Mouse (Mus musculus): ENCODE results near the gene Pde4d.
A peak's percentile ranks its signal among the peaks of the same experiment; 100 is the strongest.

Pde4d gene

DNA sequence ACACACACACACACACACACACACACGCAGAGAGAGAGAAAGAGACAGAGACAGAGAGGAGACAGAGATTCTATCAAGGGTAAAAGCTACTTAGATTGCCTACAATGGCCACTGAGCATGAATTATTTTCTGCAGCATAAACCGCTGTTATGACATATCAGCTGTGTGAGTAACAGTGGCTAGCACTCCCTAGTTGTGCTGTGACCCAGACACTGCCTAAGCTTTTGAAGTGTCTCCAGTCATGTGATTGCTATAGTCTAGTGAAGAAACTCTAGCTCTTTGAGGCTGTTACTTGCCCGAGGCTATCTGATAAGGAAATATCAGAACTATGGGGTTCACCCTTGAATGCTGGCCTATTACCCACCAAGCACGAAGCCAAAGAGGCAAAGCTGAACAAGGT is 1058.7 kb downstream of the Pde4d start:
- DNase-seq (ENCODE audit: low spot score): no peak

DNA sequence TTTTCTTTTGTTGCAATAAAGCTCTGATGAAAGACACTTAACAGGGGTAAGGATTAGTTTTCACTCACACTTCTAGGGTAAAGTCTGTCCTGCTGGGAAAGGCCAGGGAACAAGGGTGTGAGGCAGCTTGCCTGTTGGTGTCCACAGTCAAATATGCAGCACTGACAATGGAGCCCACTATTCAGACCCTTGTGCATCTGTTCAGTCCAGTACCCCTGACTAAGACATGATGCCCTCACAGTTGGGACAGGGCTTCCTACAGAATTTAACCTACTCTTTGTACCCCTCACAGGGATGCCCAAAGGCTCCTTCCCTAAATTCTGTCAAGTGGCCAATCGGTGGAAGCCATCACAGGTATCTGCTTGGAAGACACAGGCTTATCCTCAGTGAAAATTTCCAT is 1068.4 kb downstream of the Pde4d start:
- DNase-seq (ENCODE audit: low spot score): no peak

DNA sequence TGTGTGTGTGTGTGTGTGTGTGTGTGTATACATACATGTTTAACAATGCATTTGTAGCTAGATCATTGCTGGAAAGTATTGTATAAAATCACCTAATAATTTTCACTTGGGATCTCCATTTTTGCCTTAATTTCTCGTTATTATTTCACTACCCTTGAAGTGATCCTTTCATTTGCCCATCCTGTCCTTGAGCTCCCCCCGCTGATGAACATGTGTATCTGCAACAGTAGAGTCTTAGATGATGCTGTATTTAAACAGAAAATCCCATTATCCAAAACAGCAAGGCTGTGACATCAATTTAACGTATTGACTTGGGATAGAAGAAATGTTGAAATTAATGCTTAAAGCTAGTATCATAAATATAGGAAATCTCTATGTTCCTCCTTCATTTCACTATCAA is 1069.7 kb downstream of the Pde4d start:
- DNase-seq (ENCODE audit: low spot score): peak; percentile 36

DNA sequence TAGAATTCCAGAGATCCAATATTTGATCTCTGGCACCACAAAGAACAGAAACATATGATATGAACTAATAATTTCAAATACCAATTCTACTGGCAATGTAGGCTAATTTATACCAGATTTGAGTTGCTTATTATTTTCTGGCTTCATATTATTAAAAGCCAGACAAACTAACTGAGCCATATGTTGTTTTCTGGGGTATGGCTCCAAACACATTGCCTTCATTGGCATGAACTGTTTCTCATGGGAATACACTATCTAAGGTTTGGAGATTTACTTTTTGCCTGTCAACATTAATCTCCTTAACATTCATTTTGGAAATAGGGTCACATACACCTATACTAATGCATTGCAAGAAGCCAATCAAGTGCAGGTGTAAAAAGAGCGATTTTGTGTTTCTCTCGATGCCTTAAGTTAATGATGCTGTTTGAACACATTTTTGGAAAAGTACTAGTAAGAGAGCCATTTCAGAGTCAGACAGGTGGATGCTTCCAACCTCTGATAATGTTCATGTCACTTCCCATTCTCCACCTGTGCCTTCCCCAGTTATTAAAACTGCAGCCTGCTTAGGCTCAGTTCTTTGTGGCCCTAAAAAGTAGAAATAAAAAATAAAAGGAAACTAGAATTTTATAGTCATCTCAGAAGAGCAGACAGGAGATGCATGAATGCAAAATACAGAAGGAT is 1070.4 kb downstream of the Pde4d start:
- DNase-seq (ENCODE audit: low spot score): no peak

DNA sequence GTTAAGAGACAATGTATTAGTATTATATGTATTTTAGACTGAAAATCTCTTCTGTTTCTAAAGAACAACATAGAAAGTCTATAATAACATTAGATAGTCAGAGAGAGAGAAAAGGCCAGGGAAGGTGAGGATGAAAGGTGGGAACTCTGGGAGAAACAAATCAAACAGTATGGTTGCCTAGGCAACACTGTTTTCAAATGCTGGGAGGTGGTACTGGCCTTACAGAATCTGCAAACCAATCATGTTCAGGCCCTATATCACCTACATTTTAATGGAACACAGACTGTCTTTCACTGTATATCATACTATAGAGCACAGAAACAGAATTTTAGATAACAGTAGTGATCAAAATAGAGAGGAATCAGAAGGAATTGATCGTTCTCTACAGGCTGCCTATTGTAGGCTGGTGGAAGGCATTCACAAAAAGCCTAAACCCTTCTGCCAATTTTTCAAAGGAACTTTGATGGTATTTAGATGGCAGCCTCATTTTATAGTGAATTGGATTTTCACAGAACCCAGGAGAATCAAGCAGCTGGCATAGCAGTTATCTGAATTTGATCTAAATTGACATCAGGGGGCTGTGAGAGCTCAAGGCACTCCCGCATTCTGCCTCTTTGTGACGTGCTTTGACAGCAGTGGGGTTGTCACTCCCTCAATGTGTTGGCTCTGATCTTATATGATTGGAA is 1084.2 kb downstream of the Pde4d start:
- peak; percentile 11 for DNase-seq (ENCODE audit: low spot score)

DNA sequence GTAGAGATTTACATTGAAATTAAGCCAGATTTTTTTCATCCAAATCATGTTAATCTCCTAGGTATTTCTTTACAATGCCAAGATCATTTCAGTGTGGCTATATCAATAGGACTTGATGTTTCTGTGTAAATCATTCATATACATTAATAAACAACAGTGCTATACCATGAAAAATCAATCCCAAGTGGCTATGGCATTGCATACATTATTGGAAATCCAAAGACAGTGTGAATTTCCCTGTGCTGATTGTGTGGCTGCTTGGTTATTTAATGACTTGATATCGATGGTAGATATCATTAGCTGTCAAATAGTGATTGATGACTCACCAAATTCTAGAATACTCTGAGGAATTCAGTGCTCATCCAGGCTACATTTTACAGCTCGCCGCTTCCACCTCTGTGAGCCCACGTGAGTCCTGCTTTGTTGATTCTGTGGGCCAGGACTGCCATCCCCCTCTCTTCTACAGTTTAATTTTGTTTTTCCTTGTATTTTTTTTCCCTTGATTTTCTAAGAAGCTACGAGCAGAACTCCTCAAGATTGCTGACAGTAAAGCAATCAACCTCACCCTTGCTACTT is 1085.0 kb downstream of the Pde4d start:
- DNase-seq (ENCODE audit: low spot score): no peak

DNA sequence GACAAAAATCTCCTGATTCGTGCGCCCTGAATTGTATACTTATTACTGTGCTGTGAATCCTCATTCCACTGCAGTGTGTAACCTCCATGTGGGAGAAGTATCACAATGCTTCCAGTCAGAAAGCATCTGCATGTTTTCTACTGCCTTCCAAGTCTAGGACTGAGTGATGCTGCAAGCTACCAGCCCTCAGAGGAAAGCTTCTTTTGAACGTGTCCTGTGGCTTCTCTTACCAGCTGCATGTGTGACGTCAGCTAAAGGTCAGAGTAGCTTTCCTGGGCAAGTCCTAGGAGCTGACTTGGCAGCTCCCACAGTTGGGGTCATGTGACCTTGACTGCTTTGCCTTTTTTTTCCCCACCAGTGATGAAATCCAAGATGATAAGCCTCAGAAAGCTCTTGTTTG is 1086.9 kb downstream of the Pde4d start:
- no peak for DNase-seq (ENCODE audit: low spot score)

DNA sequence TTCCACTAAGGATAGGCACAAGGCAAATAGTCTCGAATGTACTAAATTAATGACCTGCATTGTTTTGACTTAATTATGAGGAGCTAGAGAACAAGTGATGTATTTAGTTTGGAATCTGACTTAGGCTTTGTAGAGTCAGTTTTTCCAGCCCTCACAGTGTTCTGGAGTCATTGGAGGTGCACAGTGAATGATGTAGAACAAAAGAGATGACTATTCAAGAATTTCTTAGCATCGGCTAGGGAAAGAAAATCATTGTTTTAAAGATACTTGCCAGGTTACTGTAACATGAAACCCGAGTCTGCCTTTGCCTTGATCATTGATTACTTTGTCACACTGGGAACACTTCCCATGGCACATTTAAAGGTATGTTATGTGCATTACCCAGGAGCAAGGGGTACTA is 1089.6 kb downstream of the Pde4d start:
- DNase-seq (ENCODE audit: low spot score): no peak

DNA sequence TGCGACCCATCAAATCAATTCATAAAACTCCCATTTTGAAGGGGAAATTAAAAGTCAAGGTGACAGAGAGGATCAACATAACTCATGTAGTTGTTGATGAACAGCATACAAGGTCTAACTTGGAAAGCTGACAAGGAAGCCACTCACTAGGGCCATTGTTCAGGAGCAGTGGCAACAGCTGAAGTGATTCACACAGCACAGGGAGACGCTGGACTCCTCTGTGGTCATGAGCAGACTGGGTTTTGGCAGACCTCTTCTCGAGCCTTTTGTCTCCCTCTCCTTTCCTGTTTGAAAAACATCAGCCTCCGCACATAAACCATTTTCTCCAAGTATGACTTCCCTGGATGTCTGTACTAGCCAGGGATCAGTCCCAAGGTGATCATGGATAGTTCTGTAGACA is 1094.9 kb downstream of the Pde4d start:
- DNase-seq (ENCODE audit: low spot score): no peak

DNA sequence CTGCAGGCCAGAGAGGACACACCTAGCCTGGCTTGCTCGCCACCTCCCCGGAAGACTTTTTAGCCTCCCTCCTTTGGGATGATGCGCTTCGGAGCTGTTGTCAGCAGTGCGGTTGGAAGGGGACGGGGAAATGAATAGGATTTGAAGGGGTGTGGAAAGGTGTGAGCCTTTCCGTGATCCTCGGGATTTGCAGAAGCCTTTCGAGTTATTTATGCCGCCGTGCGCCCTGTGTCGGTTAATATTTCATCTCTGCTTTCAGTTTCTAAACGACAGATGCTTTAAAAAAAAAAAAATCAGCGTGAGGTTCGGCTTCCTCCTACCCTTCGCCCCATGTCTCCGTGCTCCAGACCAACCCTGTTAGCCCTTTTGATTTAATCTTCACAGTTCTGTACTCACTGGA is 1096.6 kb downstream of the Pde4d start:
- no peak for DNase-seq (ENCODE audit: low spot score)

DNA sequence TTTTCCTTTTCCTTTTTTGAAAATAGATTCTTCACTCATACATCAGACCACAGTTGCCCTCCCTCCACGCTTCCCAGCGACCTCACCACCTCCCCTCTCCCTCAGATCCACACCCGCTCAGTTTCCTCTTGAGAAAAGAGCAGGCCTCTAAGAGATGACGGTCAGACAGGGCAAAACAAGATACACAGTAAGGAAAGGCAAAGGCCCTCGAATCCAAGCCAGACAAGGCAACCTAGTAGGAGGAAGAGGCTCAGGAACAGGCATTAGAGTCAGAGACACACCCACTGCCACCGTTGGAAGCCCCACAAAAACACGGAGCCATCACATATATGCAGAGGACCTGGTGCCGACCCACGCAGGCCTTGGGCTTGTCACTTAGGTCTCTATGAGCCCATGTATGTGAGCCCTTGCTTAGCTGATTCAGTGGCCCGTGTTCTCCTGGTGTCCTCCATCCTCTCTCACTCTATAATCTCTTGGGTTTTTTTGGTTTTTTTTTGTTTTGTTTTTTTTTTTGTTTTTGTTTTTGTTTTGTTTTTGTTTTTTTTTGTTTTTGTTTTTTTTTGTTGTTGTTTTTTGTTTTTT is 1097.3 kb downstream of the Pde4d start:
- no peak for DNase-seq (ENCODE audit: low spot score)

DNA sequence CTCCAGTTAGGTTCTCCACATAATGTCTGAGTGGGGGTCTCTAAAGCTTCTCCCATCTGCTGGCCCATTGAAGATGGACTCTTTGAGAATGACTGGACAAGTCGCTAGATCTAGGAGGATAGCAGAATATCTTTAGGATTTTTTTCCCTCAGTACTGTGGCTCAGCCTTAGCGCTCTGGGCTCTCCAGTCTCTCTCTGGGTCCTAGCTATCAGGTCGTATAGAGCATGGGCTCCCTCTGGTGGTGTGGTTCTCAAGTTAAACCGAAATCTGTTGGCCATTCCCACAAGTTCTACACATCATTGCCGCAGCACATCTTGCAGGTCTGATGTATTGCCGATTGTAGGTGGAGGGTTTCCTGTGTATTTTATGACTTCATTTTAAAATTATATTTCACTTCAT is 1098.0 kb downstream of the Pde4d start:
- peak; percentile 93 for DNase-seq (ENCODE audit: low spot score)

DNA sequence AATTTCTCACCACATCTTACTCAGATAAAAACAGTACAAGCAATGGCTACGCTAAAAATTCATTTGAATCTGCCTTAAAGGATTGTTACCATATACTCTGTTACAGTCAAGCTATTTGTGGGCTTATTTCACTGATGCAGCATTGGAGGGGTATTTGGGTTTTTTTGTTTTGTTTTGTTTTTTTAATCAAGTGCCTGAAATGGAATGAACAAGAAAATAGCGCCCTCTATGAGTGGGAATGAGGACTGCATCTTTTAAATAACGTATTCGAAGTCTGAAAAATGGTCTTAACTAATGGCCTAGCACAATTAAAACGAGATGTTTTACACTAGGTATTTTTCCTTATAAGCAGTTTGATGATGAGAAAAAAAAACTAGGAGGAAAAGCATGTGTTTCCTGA is 1098.5 kb downstream of the Pde4d start:
- DNase-seq (ENCODE audit: low spot score): peak; percentile 36

DNA sequence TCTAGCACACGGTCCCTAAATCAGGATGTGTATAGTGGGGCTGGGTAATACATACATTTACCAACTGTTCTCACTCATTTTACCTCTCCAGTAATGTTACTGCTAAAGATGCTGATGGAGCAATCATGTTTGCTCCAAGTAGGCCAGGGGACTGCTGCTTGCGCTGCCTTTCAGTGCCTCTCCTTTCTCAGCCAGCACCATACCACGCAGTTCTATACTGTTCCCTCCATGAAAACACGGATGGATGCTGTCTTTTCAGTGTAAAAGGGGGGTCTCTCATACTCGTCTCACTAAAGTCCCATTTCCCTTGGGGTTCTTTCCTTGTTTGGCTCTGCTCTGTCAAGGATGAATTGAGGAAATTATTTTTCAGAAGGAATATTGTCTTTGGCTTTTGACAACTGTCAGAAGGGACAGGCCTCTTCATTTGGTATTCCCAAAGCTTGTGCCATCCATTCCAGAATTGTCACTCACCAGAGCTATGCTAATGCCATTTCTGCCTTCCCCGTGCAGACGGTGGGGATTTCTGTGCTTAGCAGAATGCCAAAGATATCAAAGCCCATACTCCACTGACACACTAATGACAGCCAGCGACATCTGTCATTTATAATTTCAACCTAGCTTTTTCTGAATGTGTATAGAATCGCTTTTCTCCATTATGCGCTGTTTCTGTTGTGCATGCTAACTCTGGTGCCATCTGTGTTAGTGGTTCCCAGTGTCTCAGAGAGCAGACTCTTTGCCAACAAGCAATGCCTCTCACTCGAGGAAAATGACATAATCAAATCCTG is 1099.2 kb downstream of the Pde4d start:
- no peak for DNase-seq (ENCODE audit: low spot score)

DNA sequence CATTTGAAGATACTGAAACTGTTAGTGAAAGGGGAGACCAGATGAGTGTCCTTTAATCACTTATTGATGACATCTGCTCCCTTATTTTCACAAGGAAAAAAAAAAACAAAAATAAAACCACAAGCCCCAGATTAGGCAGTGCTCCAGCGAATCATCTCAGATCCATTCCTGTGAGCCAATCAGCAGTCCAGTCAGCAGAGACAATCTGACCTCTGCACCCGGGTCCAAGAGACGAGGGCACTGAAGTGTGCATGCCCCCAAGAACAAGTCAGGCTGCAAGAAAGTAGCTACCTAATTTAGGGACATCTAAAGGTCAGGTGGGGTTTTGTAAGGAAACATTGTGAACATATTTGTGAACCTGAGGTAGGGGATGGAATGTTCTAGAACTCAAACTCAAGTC is 1102.1 kb downstream of the Pde4d start:
- DNase-seq (ENCODE audit: low spot score): no peak

DNA sequence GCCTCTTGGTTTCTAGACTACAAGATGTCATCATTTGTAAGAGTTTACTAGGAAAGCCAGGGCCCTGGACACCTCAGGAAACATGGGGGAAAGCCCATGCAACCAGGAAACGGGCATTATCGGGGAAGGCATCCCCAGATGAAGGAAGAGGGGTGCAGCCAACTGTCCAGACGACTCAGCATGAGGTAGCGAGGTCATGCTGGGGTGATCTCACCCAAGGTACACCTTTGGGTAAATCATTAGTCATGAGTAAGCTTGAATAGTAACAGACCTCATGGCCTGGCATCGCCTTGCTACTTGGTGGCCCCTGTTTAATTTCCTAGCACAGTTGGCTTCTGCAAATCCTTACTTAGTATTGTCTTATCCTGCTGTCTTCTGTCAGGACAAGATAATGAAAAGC is 1105.8 kb downstream of the Pde4d start:
- no peak for DNase-seq (ENCODE audit: low spot score)

DNA sequence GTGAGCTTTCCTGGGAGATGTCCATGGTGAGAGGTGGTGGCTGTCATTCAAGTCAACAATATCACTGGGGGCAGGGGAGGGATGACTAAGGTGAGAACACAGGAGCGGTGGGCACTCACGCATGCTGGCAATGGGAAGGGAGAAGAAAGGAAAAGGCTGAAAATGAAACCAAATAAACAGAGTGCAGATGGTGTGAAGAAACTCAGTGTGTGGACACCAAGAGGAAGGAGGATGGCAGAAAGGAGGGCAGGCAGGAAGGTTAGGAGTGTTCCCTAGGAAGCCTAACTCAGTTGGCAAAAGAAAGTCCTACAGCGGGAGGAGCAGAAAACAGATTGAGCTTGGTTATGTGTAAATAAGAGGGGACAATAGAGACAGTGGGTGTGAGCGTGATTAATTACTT is 1107.1 kb downstream of the Pde4d start:
- DNase-seq (ENCODE audit: low spot score): no peak

DNA sequence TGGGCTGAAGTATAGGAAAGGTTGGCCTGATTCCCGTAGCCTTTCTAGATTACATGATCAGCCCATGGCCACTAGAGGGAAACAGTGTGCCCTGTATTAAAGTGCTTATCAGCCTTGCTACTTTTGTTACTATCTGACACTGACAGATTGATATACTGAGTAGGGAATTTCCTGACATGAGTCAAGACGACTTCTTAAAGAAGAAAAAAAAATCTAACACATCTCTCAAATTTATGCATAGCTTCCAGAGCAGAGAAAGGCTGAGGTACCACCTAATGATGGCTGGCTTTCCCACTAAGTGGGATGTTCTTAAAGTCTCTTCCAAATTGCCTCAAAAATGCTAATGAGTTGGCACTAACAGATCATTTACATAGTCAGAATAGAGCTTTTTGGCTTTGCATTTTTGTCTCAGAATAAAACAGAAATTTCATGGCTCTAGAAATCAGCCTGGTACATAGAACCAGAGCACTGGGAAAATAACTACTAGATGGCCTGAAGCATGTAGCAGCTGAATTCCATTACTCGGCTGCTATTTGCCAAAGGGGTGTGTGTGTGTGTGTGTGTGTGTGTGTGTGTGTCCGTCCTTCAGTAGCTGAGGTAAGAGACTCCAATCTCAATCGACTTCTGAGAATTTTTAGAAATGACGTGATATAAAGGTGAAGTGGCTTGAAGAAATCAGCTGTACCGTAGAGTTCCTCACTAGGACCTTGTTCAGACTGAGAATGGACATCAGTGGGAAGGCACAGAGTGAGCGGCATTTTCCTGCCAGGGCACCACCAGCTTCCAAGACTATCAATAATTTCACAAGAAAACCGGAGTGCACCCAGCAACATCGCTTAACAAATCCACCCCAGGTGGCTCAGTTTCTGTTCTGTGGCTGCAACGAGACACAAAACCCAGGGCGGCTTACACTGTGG is 1108.9 kb downstream of the Pde4d start:
- peak; percentile 65 for DNase-seq (ENCODE audit: low spot score)

DNA sequence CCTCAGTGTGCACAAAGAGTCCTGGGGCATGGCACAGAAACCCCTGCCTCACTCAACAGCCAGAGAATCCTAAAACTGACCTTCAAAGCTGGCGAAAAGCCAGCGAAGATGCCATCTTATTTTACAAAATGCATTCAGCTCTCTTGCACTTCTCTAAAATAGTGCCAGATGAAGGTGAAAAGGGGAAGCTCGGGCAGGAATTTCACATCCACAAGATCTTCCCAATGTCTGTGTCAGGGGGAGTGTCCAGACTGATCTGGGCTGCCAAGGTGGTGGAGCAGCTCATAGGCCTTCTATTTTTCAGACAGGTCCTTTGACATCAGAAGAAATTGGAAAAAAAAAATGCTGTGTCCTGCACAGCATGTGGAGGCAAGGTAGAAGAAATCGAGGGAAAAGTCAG is 1110.5 kb downstream of the Pde4d start:
- DNase-seq (ENCODE audit: low spot score): no peak

DNA sequence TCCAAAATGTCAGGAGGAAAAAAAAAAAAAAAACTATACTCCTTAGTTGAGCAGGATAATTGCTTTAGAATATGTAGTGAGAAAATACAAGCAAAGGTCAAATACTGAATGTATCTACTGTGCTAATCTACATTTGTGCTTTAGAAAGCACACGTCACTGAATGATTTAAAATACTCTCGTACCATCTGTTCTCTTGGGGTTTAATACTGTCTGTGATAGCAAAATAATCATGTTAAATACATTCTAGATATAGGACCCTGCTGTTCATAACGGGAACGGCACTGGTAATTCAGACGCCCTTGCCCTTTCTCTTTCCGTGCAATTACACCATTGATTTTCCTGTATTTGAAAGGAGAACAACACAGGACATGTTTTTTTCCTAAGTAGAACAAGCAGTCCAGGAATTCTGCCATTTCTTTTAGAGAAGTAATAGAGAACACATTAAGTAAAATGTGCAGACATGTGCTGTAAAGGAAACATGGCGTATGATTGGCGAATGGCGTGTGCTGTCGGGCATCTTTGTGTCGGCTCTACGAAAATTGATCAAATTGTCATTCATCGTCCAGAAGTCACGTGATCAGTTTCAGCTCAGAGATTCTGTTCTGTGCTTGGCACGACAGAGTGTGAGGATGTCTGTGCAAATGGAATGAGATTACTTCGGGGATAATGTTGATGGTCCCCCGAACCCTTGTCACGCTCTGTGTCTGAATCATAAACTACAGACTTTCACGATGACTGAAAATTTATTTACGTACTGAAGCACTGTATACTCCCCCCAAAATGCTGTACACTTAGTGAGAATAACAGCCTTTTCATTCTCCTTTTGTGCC is 1119.1 kb downstream of the Pde4d start:
- DNase-seq (ENCODE audit: low spot score): no peak

DNA sequence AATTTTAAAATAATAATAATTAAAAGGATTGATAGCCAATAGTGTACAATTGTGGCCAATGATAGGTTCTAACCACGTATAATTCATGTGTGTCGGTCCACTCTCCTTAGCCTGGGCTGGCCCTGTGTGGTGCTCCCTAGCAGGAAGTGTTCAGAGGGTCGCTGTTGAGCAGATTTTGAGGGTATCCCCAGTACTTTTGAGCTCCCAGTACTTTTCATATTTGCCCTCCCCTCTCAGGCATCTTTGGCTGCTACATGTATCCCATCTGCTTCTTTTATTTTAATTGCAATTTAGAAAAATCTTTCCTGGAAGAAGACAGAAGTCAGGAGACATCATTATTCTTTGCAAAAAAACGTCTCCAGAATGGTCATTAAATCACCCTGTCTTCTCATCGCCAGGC is 1119.7 kb downstream of the Pde4d start:
- DNase-seq (ENCODE audit: low spot score): no peak
